Mouse (Mus musculus): Measurements from ENCODE around the gene Luc7l3. TPM values are rescaled to one million over a fixed set of nuclear protein-coding genes. Genes with fewer than 3 reads are reported as not detected.
"Not testable (repeated sequence)": the region's sequence is repeated elsewhere in the genome, so short reads cannot be mapped to it uniquely, and the experiment has no call there.

Luc7l3 gene
- polyA plus RNA-seq, 1 experiment, result 26.6 TPM

DNA sequence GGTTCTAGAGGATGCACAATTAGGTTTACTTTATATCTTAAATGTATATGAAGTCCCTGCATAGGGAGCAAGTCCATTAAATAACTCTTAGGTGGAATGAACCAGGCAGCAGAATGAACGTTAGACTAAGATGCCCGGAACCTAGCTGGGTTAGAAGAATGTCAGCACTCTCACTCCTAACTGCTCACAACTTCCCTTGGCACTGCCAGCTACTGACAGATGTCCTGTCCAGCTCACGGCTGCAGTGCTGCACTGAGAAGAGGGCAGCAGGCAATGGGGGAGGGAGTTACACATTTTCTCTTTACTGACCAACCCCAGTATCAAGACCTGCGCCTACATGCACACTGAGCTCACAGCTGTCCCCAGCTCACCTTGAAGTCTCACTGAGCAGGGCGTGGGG, 34.7 kb downstream of the Luc7l3 start:
- Histone ChIP-seq H3K4me3 (ENCODE audit: insufficient read depth, low read depth, low read length) (no peak overlapping the region), H3K4me1 (ENCODE audit: control insufficient read depth, insufficient read depth, insufficient read length, low read length) (peaks cover 8% of the 10 kb centered on the region), H3K27ac (replicated peaks; ENCODE audit: low read depth, low read length) (no peak overlapping the region)

DNA sequence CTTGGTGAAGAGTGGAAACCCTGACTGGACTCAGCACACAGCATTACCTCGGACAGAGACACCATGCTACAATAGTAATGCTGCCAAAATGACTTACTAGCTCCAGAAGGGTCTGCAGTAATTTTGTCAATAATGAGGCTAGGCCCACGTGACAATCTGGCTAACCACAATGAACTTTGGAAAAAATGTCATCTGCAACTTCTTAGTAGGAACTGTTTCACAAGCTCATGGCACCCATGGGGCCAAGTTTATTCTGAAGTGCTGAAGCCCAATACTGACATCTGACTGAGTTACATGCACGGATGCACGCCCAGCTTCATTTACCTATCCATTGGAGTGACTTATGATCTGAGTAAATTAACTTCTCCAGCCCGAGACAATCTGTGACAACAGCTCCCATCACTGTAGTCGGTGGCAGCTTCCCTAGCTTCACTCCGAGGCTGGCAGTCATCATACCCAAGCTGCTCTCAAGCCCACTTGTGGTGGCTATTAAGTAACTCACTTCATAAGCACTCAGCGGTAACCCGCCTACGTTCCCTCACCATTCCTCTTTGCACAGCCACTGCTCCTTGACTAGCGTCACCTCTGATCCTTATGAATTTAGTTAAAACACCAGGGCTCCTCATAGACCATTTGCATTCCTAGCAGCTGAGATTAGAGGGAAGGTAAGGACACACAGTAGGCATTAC, 35.8 kb downstream of the Luc7l3 start:
- Histone ChIP-seq H3K4me3 (ENCODE audit: insufficient read depth, low read depth, low read length) (no peak overlapping the region), H3K4me1 (ENCODE audit: control insufficient read depth, insufficient read depth, insufficient read length, low read length) (peaks cover 11% of the 10 kb centered on the region), H3K27ac (replicated peaks; ENCODE audit: low read depth, low read length) (no peak overlapping the region; the same call in none of the 2 replicates)

DNA sequence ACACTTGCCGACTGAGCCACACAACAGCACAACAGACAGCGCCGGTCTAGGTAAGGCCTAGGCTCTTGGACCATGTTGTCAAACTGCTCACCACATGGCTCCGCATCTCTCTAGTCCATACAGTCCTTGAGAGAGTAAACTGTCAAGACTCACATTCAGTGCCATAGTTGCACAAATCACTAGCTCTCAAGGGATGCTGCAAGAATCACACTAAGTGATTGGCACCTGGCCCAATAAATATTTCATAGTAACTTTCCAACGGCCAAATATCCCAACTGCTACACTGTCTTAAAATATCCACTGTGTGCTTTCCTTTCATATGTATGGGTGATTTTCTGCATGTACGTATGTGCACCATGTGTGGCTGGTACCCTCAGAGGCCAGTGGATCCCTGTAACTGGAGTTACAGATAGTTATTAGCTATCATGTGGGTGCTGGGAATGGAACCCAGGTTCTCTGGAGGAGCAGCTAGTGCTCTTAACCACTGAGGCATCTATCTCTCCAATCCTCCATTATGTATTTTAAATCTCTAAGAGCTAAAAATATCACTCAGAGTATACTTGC, 38.2 kb downstream of the Luc7l3 start:
- Histone ChIP-seq H3K4me3 (ENCODE audit: insufficient read depth, low read depth, low read length) (no peak overlapping the region), H3K27ac (replicated peaks; ENCODE audit: low read depth, low read length) (no peak overlapping the region), H3K4me1 (ENCODE audit: control insufficient read depth, insufficient read depth, insufficient read length, low read length) (peaks cover 11% of the 10 kb centered on the region)

DNA sequence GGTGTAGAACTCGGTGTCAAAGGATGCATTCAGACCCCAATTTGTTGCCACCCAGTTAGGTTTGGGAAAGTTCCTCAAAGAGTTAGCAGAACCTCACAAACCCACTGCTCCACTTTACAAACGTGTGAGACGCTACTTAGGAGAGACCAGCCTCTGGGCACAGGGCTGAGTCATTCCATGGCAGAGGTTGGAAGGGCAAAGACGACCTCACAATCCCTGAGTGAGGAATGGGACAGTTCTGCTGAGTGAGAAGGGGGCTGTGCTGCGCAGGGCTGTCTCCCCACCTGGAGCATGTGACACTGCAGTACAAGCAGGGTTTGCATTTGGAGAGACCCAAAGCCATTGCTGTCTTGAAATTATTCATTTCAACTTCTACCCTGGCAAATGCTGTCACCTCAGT, 39.5 kb downstream of the Luc7l3 start:
- Histone ChIP-seq H3K4me3 (ENCODE audit: insufficient read depth, low read depth, low read length) (no peak overlapping the region), H3K27ac (replicated peaks; ENCODE audit: low read depth, low read length) (no peak overlapping the region), H3K4me1 (ENCODE audit: control insufficient read depth, insufficient read depth, insufficient read length, low read length) (peaks cover 11% of the 10 kb centered on the region)

DNA sequence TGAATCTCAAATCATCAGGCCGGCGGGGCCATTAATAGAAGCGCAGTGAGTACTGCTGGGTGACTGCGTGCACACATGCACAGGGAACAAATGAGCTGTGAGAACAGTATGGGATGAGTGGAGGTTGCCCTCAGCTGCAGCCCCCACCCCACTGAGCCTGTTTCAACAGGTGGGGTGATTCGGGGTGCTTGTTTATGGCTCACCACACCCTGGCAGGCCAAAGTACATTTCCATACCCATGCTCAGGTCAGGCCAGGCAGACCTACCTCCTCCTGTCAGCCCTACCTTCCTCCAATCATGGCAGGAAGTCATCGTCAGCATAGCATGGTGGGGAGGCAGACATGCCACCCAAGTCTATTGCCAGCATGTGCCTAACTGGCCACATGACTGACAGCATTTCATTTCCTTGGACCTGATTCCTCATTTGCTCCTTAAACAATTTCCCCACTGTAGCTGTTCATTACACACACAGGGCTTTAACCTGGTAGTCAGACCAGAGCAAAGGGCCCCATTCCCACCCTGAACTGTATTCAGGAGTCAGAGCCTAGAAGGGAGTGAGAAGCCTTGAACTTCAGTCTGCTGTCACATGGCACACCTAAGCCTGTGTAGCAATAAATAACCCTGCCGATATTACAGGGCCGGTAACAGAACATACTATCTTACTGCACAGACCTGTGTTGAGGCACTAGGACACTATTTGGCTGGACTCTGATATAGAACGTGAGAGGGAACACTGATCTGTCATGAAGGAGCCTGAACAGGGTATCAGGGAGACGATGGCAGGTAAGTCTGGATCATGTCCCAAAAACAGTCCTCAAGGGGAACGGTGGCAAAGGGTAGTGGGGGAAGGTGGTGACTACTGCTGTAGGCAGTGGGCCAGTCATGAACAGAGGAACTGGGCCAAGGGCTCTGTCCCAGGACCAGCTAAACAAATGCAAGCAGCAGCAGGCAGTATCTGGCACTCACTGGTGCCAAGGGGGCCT, 40.3 kb downstream of the Luc7l3 start, which contains the start of gene Gm21885:
Gm21885 (plus strand) TSS at position 675 of the 983 bp plus-strand sequence.
- Histone ChIP-seq H3K4me3 (ENCODE audit: insufficient read depth, low read depth, low read length) (no peak within 1 kb of the TSS), H3K4me1 (ENCODE audit: control insufficient read depth, insufficient read depth, insufficient read length, low read length) (peaks cover 11% of the 10 kb centered on the region), H3K27ac (replicated peaks; ENCODE audit: low read depth, low read length) (no peak within 1 kb of the TSS)

DNA sequence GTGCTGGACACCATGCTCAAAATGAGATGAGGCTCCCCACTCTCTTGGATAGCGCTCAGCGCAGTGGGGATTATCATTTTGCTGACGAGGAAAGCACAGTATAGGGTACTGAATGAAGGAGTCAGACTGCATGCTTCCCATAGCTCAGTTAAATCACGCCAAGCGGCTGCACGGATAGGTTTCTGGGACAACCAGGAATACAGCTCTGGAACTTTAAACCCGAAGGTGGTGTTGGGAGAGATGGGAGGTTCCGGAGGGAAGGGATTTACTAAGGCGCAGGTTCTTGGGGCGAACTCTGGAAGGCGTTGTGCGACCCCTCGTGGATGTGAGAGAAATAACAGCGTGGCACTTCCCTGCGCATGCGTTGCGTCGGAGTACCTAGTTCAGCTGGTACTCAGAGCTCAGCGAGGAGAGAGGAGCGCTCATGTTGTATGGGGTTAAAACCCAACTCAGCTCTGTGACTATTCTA, 44.9 kb downstream of the Luc7l3 start:
- H3K4me3 ChIP-seq (ENCODE audit: insufficient read depth, low read depth, low read length), result peak overlapping the region; percentile 40

DNA sequence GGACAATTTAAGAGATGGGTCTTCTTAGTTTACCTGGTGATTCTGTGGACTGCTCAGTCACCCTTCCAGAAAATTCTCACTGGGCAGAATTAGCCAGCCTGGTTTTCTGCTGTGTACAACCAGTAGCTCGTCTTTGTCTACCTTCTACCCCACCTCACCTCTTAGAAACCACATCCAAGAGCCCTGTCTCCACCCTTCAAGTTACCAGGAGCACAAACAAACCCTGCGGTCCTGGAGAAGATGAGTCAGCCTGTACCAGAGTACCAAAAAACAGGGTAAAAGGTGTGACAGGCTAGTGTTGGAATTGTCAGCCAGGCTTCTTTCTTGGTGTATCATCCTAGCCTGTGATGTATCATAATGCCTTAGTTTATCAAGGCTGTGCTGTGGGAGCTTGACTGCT, 46.1 kb downstream of the Luc7l3 start:
- H3K27ac ChIP-seq (replicated peaks; ENCODE audit: low read depth, low read length), result no peak overlapping the region
- no peaks in the 10 kb centered on the region for H3K4me1 ChIP-seq (ENCODE audit: control insufficient read depth, insufficient read depth, insufficient read length, low read length)

More for the DNA sequence above, 44.9 kb downstream of the Luc7l3 start:
- no peak overlapping the region for H3K27ac ChIP-seq (replicated peaks; ENCODE audit: low read depth, low read length)
- H3K4me1 ChIP-seq (ENCODE audit: control insufficient read depth, insufficient read depth, insufficient read length, low read length), result peaks cover 3% of the 10 kb centered on the region

DNA sequence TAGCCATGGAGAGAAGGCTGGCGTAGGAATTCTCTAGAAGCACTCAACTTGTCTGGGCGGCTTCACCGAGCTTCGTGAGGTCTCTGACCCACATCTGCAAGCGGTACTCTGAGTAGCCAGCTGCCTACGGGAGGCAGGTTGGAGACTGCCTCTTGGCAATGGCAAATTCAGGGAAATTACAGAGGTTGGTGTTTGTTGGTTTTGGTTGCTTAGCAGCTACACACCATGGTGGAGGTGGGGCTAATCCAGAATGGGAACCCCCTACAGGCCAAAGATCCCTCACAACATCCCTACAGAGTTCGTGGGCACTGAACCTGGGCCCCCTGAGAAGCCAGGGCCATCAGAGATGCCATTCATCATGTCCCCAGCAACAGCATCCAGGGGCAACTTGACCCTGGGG, 46.6 kb downstream of the Luc7l3 start:
- H3K27ac ChIP-seq (replicated peaks; ENCODE audit: low read depth, low read length), result no peak overlapping the region
- no peaks in the 10 kb centered on the region for H3K4me1 ChIP-seq (ENCODE audit: control insufficient read depth, insufficient read depth, insufficient read length, low read length)
- H3K4me3 ChIP-seq (ENCODE audit: insufficient read depth, low read depth, low read length), result no peak overlapping the region

More for the DNA sequence above, 46.1 kb downstream of the Luc7l3 start:
- no peak overlapping the region for H3K4me3 ChIP-seq (ENCODE audit: insufficient read depth, low read depth, low read length)

DNA sequence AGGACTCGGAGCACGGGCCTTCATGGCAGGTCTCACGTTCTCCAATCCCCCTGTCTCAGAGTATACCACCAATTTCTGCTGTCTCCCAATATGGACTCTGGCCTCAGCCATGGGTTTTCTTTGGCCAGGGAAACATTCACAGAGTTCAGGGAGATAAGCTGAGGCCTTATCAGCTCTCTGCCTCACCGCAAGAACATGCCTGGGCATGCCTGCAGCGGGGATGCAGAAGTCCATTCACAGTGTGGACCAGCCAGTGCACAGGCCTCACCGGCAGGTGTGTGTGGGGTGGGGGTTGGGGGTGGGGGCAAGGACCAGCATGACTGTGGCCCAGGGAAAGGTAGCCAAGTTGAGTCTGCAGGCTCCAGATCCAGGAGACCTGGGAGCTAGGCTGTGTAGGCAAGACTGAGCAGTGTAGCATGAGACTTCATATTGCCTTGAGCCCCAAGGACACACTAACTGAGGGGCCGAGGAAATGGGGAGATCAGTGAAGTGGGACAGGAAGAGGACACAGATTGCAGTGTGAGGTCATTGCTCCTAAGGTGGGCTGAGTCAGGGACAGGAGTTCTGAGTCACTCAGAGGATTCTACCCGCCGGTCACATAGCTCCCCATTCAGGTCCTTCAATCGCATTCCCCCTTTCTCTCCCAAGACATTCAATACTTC, 47.5 kb downstream of the Luc7l3 start:
- no peak overlapping the region for H3K4me3 ChIP-seq (ENCODE audit: insufficient read depth, low read depth, low read length)
- no peak overlapping the region for H3K27ac ChIP-seq (replicated peaks; ENCODE audit: low read depth, low read length)
- no peaks in the 10 kb centered on the region; the same call in 1 of the 2 replicates for H3K4me1 ChIP-seq (ENCODE audit: control insufficient read depth, insufficient read depth, insufficient read length, low read length)

DNA sequence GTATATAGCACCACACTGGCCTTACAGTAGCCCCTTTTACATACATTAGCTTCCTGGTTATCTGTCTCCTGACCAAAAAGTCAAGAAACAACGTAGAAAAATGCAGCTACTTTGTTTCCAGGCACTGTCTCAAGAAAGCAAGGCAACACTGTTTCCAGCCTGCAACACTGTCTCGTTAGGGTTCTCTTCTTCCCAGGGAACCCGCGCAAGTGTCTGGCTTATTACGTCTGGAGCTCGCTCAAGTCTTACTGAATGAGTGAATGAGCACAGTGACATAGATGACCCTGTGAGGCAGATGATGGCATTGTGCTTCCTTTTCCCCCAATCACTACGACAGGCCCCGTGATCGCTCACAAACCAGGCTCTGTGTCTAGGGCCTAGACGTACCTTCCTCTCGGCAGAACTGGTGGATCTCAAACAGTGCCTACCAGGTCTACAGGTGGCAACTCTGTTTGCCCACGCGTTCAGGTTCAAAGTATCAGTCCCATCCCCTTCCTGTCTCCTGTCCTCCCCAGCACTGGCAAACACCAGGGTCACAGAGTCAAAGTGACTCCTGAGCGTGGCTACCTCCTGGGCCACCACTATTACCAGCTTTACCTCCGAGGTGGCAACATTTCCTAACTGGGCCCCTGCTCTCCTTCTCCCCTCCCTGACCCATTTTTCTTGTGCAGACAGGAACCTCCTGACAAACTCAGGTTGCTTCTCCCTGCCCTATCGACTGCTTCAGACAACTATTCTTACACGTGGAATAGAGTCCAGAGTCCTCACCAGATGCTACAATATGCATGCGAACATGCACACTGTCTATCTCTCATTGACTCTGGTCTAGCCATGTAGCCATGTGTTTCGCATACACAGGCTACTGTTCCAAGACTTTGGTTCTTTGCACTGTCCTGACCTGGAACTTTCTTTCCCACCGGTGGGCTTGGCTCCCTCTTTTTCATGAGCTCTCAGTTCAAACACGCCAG, 48.5 kb downstream of the Luc7l3 start:
- no peak overlapping the region for H3K4me3 ChIP-seq (ENCODE audit: insufficient read depth, low read depth, low read length)
- no peaks in the 10 kb centered on the region; the same call in 1 of the 2 replicates for H3K4me1 ChIP-seq (ENCODE audit: control insufficient read depth, insufficient read depth, insufficient read length, low read length)

DNA sequence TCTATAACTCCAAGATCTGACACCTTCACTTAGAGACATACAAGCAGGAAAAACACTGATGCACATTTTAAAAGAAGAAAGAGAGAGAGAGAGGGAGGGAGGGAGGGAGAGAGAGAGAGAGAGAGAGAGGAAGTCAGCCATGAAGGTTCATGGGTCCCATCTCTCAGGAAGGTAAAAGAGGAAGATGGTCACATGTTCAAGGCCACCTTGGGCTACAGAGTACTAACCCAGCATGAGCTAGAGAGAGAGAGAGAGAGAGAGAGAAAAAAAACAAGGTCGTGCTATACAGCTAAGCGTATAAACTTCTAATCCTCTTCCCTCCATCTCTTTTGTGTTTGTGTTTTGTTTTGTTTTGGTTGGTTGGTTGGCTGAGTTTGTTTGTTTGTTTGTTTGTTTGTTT, 50.8 kb downstream of the Luc7l3 start:
- Histone ChIP-seq H3K4me3 (ENCODE audit: insufficient read depth, low read depth, low read length) (no peak overlapping the region), H3K27ac (replicated peaks; ENCODE audit: low read depth, low read length) (no peak overlapping the region), H3K4me1 (ENCODE audit: control insufficient read depth, insufficient read depth, insufficient read length, low read length) (no peaks in the 10 kb centered on the region; the same call in 1 of the 2 replicates)

More for the DNA sequence above, 48.5 kb downstream of the Luc7l3 start:
- no peak overlapping the region for H3K27ac ChIP-seq (replicated peaks; ENCODE audit: low read depth, low read length)

DNA sequence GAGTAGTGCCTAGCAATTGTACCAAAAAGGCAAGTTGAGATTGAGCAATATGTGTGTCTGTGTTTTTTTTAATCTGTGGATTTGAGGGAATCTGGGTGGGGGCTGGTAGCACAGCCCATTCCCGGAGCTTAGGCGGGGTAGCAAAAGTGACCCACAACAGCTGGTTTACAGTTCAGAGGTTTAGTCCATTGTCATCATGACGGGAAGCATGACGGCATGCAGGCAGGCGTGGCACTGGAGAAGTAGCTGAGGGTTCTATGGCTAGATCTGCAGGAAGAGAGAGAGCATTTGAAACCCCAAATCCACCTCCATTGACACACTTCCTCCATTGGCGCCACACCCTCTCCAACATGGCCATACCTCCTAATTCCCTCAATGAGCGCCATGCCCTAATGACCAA, 51.9 kb downstream of the Luc7l3 start:
- H3K4me3 ChIP-seq (ENCODE audit: insufficient read depth, low read depth, low read length), result no peak overlapping the region
- no peaks in the 10 kb centered on the region; the same call in 1 of the 2 replicates for H3K4me1 ChIP-seq (ENCODE audit: control insufficient read depth, insufficient read depth, insufficient read length, low read length)
- no peak overlapping the region for H3K27ac ChIP-seq (replicated peaks; ENCODE audit: low read depth, low read length)

DNA sequence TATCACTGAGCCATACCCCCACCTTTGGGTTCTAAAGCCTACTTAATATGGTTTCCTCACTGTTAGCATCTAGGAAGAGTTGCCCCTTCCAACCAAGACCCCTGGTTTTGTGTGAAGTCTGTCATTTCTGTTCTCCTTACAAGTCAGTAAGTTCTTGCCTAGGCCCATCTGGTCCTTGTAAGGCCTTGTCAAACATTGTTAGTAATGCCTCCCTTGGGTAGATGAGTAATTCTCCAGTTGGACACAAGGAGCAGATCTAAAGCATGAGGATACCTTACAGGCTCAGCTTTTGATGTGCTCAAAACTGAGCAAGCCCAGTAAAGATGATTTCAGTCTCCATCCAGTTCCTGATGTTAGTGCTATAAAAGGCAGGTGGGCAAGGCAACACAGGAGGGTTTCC, 53.0 kb downstream of the Luc7l3 start:
- no peaks in the 10 kb centered on the region; the same call in 1 of the 2 replicates for H3K4me1 ChIP-seq (ENCODE audit: control insufficient read depth, insufficient read depth, insufficient read length, low read length)
- no peak overlapping the region for H3K27ac ChIP-seq (replicated peaks; ENCODE audit: low read depth, low read length)
- H3K4me3 ChIP-seq (ENCODE audit: insufficient read depth, low read depth, low read length), result no peak overlapping the region

DNA sequence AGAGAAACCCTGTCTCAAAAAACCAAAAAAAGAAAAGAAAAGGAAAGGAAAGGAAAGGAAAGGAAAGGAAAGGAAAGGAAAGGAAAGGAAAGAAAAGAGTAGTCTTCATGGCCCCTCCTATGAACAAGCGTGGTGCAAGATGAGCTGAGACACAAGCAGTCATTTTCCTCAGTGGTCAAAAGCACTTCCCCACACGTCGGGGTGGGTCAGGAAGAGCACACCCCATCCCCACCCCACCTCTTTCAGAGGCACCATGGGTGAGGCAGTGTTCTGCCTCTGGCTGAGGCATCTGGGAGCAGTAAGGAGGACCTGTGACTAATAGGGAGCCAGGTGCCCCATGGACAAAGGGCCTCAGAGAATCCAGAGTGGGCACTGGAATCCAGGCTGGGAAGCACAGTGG, 55.6 kb downstream of the Luc7l3 start:
- not testable (repeated sequence) for H3K27ac ChIP-seq (replicated peaks; ENCODE audit: low read depth, low read length)

More for the DNA sequence above, 55.6 kb downstream of the Luc7l3 start:
- H3K4me1 ChIP-seq (ENCODE audit: control insufficient read depth, insufficient read depth, insufficient read length, low read length); H3K4me3 ChIP-seq (ENCODE audit: insufficient read depth, low read depth, low read length): not testable (repeated sequence)
